Mouse (Mus musculus) ES-E14 (cell line): ENCODE data around the gene F13a1. TPM values are rescaled to one million over a fixed set of nuclear protein-coding genes. Genes with fewer than 3 reads are reported as not detected.

Source experiments
- DNase-seq: peaks from one replicate; pipeline ENCODE4 v3.0.0-alpha.2; 2013; ENCODE audit warnings: low read depth, low spot score
- H3K27ac ChIP-seq: 2 replicates; pipeline ENCODE4 v1.5.1; 2012; ENCODE audit warnings: low read depth, mild to moderate bottlenecking, low read length, moderate library complexity, mixed read lengths; ENCODE audit not compliant: poor library complexity, insufficient read depth, severe bottlenecking
- H3K36me3 ChIP-seq: 2 replicates; pipeline ENCODE4 v1.6.1; 2012; ENCODE audit warnings: mild to moderate bottlenecking, low read length, moderate library complexity, mixed read lengths; ENCODE audit not compliant: control insufficient read depth, poor library complexity, insufficient read depth, severe bottlenecking
- H3K4me1 ChIP-seq, 2 experiments: fragments of 150-350 bp in 1 of 2; sonication (generic) in 1 of 2; 2 replicates each; pipeline ENCODE4 v1.6.1; 2012; ENCODE audit warnings: low read length in 2 of 2, mild to moderate bottlenecking in 1 of 2, mixed read lengths in 1 of 2; ENCODE audit not compliant: control insufficient read depth in 2 of 2, insufficient read depth in 2 of 2, poor library complexity in 1 of 2
- H3K4me3 ChIP-seq, 2 experiments: fragments of 150-350 bp in 1 of 2; sonication (generic) in 1 of 2; 2 replicates each; pipeline ENCODE4 v1.5.1; 2012; ENCODE audit warnings: low read length in 2 of 2, low read depth in 1 of 2, mild to moderate bottlenecking in 1 of 2, mixed read lengths in 1 of 2; ENCODE audit not compliant: insufficient read depth in 1 of 2, poor library complexity in 1 of 2, severe bottlenecking in 1 of 2
- H3K9ac ChIP-seq: 2 replicates; pipeline ENCODE4 v1.6.1; 2012; ENCODE audit warnings: low read depth, mild to moderate bottlenecking, low read length, mixed read lengths; ENCODE audit not compliant: poor library complexity, insufficient read depth, severe bottlenecking
- H3K9me3 ChIP-seq: fragments of 150-350 bp; sonication (generic); 2 replicates; pipeline ENCODE4 v1.6.1; 2012; ENCODE audit warnings: low read depth, mild to moderate bottlenecking, low read length; ENCODE audit not compliant: control insufficient read depth, insufficient read depth
- CHD2 ChIP-seq: IDR thresholded peaks from 2 replicates; pipeline ENCODE4 v1.6.1; 2014; ENCODE audit warnings: mild to moderate bottlenecking, low read depth, low read length, inconsistent platforms
- HCFC1 ChIP-seq: IDR thresholded peaks from 2 replicates; pipeline ENCODE4 v1.6.1; 2012; ENCODE audit warnings: low read length, inconsistent platforms, borderline replicate concordance; ENCODE audit not compliant: insufficient read depth
- MAFK ChIP-seq: IDR thresholded peaks from 2 replicates; pipeline ENCODE4 v1.6.1; 2014; ENCODE audit warnings: mild to moderate bottlenecking, low read depth, low read length, inconsistent platforms; ENCODE audit not compliant: insufficient read depth
- ZC3H11A ChIP-seq: IDR thresholded peaks from 2 replicates; pipeline ENCODE4 v1.6.1; 2012; ENCODE audit warnings: low read depth, mild to moderate bottlenecking, inconsistent platforms, low read length, borderline replicate concordance
- ZNF384 ChIP-seq: IDR thresholded peaks from 2 replicates; pipeline ENCODE4 v1.6.1; 2012; ENCODE audit warnings: low read depth, low read length, inconsistent platforms
- in situ Hi-C, 2 experiments: fragments of 600-800 bp; cut with MboI; formaldehyde crosslinking; loops; one replicate each; pipeline ENCODE4 v1.15.1; 2025; ENCODE audit warnings: low sequenced_read_pairs in 2 of 2, inconsistent platforms in 1 of 2; ENCODE audit not compliant: unreplicated experiment in 2 of 2
- total RNA-seq: library from RNA; depleted of rRNA; stranded (reverse); fragments of 300-350 nt; gene quantifications from 2 replicates; pipeline ENCODE4 v1.2.3, GENCODE M21; 2012

The F13a1 gene
- total RNA-seq, 1 experiment: not detected

GRCm38 (mm10) chr13:37049018-37049417, 1.0 kb downstream of the F13a1 start:
- no peaks in the 10 kb centered on the region for H3K36me3 ChIP-seq
- in situ Hi-C loops: no loop called here
- no peak for TF ChIP-seq ZNF384
- no peak for TF ChIP-seq ZC3H11A
- TF ChIP-seq CHD2: no peak
- no peak for TF ChIP-seq HCFC1
- TF ChIP-seq MAFK: no peak

GRCm38 (mm10) chr13:37045005-37045404, 5.0 kb downstream of the F13a1 start:
- Histone ChIP-seq H3K27ac (no peak overlapping the region), H3K36me3 (no peaks in the 10 kb centered on the region), H3K9ac (no peak overlapping the region), H3K4me1 (no peaks in the 10 kb centered on the region), H3K4me3 (no peak overlapping the region), H3K9me3 (no peaks in the 10 kb centered on the region)
- no peak for TF ChIP-seq MAFK
- in situ Hi-C loops: no loop called here
- DNase-seq: no peak

More at GRCm38 (mm10) chr13:37049018-37049417, 1.0 kb downstream of the F13a1 start:
- no peaks in the 10 kb centered on the region for H3K9me3 ChIP-seq
- no peak overlapping the region for H3K4me3 ChIP-seq
- DNase-seq: no peak
- H3K4me1 ChIP-seq: no peaks in the 10 kb centered on the region
- no peak overlapping the region for H3K27ac ChIP-seq
- no peak overlapping the region for H3K9ac ChIP-seq

GRCm38 (mm10) chr13:37034745-37035144, 15.3 kb downstream of the F13a1 start:
- no peak for TF ChIP-seq ZC3H11A
- no peak for TF ChIP-seq HCFC1
- no peak for TF ChIP-seq ZNF384
- no peaks in the 10 kb centered on the region for H3K4me1 ChIP-seq
- H3K27ac ChIP-seq: no peak overlapping the region
- in situ Hi-C loops: no loop called here
- DNase-seq: no peak
- no peak overlapping the region for H3K9ac ChIP-seq
- H3K4me3 ChIP-seq: no peak overlapping the region
- H3K9me3 ChIP-seq: peaks cover 8% of the 10 kb centered on the region; the same call in 1 of the 2 replicates
- H3K36me3 ChIP-seq: no peaks in the 10 kb centered on the region

GRCm38 (mm10) chr13:37025996-37026579, 24.0 kb downstream of the F13a1 start:
- no peak for DNase-seq
- Histone ChIP-seq H3K27ac (no peak overlapping the region), H3K9me3 (no peaks in the 10 kb centered on the region), H3K9ac (no peak overlapping the region), H3K4me1 (no peaks in the 10 kb centered on the region), H3K36me3 (no peaks in the 10 kb centered on the region), H3K4me3 (no peak overlapping the region)
- in situ Hi-C loops: no loop called here
- no peak for TF ChIP-seq HCFC1
- TF ChIP-seq CHD2: no peak
- no peak for TF ChIP-seq MAFK
- no peak for TF ChIP-seq ZC3H11A
- TF ChIP-seq ZNF384: no peak

GRCm38 (mm10) chr13:37021575-37021974, 28.5 kb downstream of the F13a1 start:
- in situ Hi-C loops: no loop called here
- Histone ChIP-seq H3K27ac (no peak overlapping the region), H3K36me3 (no peaks in the 10 kb centered on the region), H3K9ac (no peak overlapping the region), H3K9me3 (no peaks in the 10 kb centered on the region), H3K4me3 (no peak overlapping the region), H3K4me1 (no peaks in the 10 kb centered on the region)
- TF ChIP-seq CHD2 (no peak), ZNF384 (no peak), ZC3H11A (no peak), HCFC1 (no peak), MAFK (no peak)
- DNase-seq: no peak
